Mouse (Mus musculus): ENCODE data around the gene Plod3.
"Not testable (repeated sequence)": the region's sequence is repeated elsewhere in the genome, so short reads cannot be mapped to it uniquely, and the experiment has no call there.

Plod3 gene

DNA sequence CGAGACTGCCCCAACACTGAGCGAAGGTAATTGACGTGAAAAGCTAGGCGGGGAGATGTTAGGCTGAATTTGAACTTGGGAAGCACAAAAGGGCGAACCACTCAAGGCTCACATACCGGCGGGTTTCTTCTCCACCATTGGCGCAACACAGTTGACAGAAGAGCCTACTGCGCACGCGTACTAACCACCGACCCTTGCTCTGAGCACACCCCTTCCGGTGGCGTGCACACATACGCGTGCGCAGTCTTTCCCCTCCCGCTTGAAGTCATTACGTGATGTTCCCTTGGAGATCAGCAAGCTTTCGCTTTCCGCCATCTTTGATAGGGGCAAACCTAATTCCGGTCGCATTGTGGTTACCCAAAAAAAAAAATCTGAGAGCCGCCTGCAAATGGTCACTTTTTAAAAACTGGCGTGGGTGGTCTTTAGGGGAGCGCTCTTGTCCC lies at the start of gene Plod3:
Gene Plod3 (plus strand): TSS at position 325 of the 443 bp plus-strand sequence.
- DNase-seq (ENCODE audit: extremely low spot score, low spot score): peak; percentile 93

DNA sequence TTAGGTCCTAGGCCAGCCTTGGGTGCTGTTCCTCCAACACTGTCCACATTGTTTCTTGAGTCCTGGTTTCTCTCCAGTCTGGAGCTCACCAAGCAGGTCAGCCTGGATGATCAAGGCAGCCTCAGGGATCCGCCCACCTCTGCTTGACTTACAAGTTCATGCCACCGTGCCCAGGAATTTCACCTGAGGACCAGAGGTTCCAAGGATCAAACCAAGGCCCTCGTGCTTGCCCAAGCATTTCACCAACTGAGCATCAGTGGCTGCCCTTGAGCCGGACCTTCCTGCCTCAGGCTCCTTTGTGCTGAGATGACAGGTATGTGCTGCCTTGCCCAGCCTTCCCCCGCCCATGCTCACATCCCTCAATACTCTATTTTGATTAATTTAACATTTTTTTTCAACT lies 49.2 kb upstream of the Plod3 start:
- DNase-seq (ENCODE audit: extremely low spot score, low spot score): no peak

DNA sequence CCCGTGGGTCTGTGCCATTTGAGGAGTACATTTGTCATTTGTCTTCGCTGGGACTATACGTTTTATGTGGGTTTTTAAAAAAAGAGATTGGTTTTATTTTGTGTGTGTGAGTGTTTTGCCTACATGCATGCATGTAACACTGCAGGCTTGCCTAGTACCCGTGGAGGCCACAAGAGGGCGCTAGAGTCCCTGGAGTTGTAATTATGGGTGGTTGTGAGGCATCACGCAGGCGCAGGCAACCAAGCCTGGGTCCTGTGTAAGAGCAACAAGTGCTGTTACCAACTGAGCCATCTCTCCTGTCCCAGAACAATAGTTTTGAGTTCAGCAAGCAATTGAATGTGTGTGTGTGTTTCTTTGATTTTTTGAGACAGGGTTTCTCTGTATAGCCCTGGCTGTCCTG lies 47.5 kb upstream of the Plod3 start:
- DNase-seq (ENCODE audit: extremely low spot score, low spot score): no peak

DNA sequence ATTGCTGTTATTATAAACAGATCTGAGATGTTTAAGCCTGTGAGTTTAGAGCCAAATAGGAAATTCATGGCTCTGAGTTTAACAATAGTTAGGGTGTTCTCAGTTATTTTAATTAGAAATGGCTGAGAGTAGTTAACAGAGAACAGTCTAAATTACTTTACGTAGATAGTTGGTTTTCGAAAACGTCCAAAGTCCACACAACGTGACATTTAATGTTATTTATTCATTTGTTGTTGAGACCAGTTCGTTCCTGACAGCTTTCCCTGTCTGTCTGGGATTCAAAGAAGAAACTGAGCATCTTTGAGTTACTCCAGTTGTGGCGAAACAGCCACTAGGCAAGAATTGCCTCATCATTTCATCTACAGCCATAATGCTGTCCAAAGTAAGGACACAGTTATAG lies 46.8 kb upstream of the Plod3 start:
- DNase-seq (ENCODE audit: extremely low spot score, low spot score): not testable (repeated sequence)

DNA sequence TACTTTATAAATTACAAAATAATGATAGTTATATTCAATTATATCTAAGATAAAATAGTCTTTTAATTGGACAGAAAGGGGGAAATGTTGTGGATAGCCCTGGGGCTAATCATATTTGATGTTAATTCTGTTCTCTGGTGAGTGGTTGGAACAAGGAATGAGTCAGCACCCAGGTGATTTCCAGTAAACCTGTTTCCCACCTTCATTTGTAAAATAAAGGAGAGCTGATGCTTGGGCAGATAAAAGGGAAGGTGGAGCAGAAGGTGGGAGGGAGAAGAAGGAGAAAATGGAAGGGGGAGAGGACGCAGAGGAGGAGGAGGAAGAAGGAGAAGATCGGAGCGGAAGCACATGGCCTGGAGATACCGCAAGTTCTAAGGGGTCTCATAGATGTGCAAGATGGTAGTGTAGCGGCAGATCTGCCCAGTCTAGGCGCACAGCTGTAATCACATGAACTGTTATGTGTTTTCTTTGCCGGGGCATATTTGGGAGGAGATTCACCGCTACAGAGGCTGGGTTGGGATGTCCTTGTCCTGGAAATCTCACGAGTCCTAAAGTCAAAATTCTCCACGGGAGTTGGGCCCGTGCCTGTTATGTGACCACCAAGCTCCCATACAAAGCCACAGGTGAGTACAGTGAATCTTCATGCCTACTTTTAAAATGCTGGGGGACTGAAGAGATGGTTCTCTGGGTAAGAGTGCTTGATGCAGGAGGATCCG lies 45.8 kb upstream of the Plod3 start:
- DNase-seq (ENCODE audit: extremely low spot score, low spot score): no peak

DNA sequence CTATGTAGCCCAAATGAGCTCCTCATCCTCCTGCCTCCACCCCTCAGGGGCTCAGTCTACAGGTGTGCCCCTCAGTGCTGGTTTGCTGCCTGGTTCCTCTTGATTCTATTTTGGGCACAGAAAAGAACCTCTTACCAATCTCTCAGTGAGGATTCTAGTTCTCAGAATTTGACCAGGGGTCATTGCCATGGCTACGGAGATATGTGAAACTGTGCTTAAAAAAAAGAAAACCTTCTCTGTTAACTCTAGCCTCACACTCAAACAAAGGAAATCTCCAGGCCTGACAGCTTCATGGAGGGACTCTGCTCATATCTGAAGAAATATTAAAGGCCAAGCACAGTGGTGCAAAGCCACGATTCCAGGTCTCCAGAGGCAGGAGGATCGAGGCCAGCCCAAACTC lies 44.0 kb upstream of the Plod3 start:
- no peak for DNase-seq (ENCODE audit: extremely low spot score, low spot score)

DNA sequence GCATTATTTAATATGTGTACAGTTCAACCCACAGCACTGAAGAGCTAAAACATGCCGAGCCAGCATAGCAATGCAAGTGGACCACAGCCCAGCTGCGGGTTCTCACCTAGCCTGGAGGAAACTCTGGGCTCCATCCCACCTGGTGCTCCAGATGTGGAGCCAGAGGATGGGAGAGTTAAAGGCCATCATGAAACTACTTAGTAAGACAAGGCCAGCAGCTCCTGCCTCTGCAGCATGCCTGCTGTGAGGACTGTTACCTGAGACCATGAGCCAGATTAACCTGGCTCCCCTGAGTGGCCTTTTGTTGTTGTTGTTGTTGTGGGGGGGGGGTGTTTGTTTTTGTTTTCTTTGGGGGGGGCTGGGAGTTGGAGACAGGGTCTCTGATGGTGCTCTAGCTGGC lies 43.4 kb upstream of the Plod3 start:
- no peak for DNase-seq (ENCODE audit: extremely low spot score, low spot score)

DNA sequence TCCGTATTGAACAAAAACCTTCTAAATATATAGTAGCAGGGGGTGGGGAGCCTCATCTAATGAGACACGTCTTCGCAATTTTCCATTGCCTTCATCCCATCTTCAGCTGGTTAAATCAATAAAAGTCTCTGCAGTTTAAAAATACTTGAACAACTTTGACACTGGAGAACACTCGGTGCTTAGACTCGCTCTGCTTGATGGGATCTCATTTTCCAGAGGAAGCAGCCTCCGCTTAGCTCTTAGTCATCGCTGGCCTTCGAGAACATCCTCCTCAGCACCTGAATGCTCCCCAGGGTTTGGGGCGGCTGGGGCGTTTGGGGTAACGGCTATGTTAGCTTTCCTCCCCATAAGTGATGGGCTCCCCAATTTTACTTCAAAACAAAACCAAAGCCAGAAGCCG lies 41.7 kb upstream of the Plod3 start:
- DNase-seq (ENCODE audit: extremely low spot score, low spot score): no peak

DNA sequence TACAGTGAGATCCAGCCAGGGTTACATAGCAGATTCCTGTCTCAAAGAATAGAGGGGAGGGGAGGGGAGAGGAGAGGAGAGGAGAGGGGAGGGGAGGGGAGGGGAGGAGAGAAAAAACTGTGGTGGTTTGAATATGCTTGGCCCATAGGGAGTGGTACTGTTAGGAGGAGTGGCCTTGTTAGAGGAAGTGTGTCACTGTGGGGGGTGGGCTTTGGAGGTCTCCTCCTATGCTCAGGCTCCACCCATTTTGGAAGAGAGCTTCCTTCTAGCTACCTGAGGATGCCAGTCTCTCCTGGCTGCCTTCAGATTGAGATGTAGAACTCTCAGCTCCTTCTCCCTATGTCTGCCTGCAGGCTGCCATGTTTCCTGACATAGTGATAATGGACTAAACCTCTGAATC lies 38.9 kb upstream of the Plod3 start:
- DNase-seq (ENCODE audit: extremely low spot score, low spot score): no peak

DNA sequence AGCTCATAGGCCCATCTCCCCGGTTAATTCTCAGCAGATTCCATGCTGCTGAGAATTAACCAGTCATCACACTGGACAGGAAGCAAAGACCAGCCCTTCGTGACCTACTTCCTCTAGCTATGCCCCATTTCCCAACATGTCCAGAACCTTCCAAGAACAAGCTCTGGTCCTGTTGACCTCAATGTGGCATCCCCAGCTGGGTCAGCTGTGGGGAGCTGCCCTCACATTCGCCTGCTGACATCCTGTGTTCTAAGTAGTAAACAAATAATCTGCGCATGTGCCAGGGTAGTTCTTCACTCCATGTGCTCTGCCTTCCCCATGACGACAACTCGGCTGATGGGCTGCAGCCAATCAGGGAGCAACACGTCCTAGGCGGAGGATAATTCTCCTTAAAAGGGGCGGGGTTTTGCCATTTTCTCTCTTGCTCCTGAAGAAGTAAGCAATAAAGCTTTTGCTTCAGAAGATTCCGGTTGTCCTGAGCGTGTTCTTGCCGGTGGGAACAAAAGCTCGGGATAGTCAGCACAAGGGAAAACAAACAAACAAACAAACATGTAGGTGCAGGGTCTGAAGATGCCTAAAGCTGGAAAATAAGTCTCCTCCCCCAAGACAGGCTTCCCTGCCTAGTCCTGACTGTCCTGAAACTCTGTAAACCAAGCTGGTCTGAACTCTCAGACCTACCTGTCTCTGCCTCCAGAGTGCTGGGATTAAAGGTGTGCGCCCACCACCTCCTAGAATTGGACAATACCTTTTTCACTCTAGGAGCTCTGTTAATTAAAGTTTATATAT lies 37.1 kb upstream of the Plod3 start:
- not testable (repeated sequence) for DNase-seq (ENCODE audit: extremely low spot score, low spot score)

DNA sequence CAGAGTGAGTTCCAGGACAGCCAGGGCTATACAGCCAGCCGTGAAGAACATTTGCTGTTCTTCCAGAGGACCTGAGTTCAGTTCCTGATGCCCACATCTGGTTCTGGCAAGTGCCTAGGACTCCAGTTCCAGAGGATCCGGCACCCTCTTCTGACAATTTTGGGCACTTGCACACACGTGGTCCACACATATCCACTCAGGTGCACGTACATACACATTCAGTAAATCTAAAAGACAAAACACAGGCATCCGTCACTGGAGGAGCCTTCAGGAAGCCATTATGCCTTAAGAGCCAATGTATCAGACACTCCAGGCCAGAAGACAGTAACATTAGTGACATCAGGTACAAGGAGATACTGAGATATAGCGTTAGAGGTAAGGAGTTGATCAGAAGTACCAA lies 36.3 kb upstream of the Plod3 start:
- no peak for DNase-seq (ENCODE audit: extremely low spot score, low spot score)

DNA sequence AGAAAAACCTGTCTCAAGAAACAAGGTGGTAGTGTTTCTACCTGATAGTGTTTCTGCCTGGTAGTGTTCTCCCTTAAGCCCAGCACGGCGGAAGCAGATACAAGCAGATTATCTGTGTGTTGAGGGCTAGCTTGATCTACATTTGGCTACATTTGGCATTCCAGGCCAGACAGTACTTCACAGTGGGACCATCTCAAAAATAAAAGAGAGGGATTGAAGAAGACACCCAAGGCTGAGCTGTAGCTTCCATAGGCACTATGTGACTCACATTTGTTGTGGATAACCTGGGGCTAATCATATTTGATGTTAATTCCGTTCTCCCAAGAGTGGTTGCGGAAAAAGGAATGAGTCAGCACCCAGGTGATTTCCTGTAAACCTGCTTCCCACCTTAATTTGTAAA lies 34.7 kb upstream of the Plod3 start:
- DNase-seq (ENCODE audit: extremely low spot score, low spot score): no peak

DNA sequence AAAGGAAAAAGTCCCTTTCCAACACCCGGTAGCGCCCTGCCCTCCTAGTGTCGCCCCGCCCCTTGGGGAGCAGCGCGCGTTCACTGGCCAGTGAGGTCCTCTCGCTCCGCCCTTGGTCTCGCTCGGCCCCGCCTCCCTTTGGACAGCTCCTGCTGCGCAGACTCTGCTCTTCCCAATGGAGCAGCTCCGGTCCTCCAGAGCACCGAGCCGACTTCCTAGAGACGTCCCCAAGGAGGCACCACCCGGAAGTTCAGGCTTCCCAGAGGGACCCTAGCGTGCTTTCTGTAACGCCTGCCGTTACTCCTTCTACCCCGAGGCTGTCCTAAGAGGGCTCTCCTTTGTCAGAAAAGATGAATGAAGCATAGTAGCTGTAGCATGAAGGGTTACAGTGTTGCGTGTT lies 33.8 kb upstream of the Plod3 start, which contains the start of gene Fis1:
Gene Fis1 (plus strand): TSS at position 261 of the 400 bp plus-strand sequence.
- DNase-seq (ENCODE audit: extremely low spot score, low spot score): peak; percentile 96

DNA sequence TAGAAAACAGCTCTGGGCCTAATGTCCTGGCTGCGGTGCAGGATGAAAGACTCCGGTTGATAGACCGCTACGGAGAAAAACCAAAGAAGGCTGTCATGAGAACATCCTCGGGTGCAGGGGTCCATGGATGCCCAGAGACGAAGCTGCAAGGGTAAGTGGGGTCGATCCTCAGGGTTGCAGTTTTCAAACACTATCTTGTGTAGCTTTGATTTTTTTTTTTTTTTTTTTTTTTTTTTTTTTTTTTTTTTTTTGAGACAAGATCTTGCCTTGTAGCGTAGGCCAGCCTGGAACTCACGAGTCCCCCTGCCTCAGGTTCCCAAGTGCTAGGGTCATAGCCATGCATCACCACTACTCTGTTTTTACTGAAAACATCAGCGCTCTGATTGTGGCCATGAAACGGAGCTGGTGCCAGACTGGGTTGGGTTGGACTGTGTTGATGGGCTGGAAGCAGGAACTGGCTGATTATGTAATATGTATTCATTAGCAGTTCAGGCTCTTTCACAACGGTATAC lies 33.3 kb upstream of the Plod3 start:
- no peak for DNase-seq (ENCODE audit: extremely low spot score, low spot score)

DNA sequence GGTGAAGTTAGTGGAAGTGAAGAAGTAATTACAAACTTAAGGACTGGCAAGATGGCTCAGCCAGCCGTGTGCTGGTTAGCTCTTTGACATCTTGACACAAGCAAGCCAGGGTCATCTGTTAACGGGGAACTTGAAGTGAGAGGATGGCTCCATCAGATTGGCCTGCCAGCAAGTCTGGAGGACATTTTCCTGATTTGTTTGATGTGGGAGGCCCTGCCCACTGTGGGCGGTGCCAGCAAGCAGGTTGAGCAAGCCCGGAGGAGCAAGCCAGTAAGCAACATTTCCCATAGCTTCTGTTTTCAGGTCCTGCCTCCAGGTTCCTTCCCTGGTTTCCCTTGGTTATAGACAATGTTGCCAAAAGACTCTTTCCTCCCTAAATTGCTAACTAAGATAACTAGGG lies 31.2 kb upstream of the Plod3 start:
- DNase-seq (ENCODE audit: extremely low spot score, low spot score): no peak

DNA sequence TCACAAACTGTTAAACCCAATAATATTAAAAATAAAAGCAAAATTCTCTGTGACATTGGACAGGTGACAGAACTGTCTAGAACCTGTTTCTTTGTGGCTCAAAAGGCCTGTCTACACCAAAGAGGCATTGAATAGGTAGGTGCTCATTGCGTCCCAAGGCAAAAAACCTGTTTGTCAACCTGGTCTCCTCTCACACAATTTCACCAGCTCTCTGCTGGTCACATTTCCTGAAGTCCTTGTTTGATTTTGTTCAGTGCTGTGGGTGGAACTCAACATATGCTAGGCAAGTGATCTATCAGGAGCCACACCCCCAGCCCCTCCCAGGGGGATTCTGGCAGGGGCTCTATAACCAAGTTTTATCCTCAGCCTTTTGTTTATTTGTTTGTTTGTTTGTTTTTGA lies 29.6 kb upstream of the Plod3 start:
- no peak for DNase-seq (ENCODE audit: extremely low spot score, low spot score)

DNA sequence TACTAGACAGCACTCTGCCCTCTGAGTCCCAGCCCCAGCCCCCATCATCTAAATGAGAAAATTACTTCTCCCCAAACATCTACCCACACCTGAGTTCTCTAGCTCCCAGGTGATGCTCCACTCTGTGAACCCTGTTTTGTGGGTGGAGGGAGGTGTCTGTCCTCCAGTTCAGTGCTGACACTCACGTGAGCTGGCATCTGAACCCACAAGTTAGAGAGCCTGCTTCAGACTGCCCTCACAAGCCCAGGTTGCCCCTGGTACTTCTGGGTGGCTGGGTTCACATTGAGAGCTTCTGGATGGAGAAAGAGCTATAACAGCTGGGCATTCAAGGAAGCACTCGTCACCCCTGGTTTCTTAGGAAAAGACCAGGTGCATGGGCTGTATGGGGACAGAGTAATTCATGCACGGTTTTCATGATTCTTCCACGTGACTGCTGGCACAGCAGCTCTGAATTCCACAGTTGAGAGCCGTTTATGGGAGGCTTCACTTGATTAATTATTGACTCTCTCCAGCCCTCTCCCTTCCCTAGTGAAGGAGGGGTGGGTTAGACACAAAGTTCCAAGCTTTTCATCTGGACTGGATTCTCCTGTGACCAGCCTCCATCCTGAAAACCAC lies 27.7 kb upstream of the Plod3 start:
- DNase-seq (ENCODE audit: extremely low spot score, low spot score): no peak

DNA sequence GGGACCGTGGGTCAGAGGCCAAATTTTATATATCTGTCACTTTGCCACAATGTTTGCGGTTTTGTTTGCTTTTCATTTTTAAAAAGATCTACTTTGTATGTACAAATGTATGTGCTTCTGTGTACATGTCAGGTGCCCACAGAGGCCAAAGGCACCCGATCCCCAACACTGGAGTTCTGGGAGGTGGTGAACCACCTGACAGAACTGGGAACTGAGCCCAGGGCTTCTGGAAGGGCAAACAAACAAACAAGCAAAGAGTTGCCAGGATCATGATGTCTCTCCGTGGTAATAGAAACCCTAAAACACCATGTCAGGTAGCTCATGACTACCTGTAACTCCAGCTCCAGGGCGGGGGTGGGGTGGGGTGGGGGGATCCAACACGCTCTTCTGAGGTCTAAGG lies 26.8 kb upstream of the Plod3 start:
- DNase-seq (ENCODE audit: extremely low spot score, low spot score): no peak

DNA sequence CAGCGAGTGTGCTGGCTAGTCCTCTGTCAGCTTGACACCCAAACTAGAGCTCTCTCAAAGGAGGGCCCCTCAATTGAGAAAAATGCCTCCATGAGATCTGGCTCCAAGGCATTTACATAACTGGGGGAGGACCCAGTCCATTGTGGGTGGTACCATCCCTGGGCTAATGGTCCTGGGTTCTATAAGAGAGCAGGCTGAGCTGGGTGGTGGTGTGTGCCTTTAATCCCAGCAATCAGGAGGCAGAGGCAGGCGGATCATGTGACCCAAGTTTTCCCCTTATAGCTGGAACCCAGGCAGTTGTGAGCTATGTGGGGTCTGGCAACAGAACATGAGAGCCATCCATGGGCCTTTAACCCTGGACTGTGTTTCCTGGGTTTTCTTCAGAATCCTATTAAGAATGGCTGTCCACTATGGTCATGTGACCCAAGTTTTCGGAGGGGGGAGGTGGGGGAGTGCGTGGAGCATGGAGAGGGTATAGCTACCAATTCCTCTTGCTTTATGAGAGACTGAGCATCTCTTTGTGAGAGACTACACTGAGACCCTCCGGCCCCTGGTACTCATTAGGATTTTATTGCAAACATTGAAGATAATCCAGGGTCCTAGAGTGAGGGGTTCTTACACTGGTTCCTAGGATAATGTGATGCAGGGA lies 25.4 kb upstream of the Plod3 start:
- no peak for DNase-seq (ENCODE audit: extremely low spot score, low spot score)

DNA sequence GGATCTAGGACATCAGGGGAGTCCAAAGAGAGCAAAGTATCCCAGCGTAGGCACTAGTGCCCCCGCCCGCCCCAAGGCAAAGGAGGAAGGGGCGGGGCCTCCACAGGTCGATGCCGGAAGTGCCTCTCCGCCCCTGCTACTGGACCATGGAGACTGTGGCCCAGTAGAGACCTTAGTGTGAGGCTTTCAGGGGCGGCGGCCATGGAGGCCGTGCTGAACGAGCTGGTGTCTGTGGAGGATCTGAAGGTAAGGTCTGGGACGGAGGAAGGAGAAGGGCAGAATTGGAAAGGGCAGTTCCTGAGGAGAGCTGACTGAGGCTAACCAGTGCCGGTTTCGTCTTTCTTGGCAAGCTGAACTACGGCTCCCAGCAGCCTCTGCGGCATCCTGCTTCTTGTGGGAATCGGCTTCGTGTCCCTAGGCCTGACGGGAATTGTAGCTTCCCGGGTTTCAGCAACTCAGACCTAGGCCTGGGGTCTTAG lies 24.8 kb upstream of the Plod3 start:
- DNase-seq (ENCODE audit: extremely low spot score, low spot score): peak; percentile 95

DNA sequence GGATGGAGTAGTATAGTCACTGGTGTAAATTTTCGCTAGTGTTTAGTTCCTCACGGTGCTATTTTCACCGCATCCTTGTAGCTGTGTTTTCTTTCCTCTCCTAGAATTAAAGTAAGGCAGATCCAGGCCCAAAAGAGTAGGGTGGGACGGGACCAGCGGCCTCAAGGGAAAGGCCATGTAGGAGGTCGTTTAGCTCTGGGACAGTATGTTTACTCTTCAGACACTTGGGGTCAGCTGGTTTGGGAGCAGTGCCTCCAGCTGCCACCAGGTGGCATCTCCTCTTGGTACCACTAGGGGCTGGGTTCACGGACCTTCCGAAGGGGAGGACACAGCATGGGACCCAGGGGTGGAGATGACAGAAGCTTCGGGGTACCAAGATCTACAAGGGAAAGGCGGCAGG lies 24.3 kb upstream of the Plod3 start:
- peak; percentile 88 for DNase-seq (ENCODE audit: extremely low spot score, low spot score)
